Mouse (Mus musculus) mature B cell (primary cell): ENCODE data around the gene Pnpla7.

Experiments
- in situ Hi-C: fragments of 300-500 bp; cut with MboI; formaldehyde crosslinking; loops from 2 replicates; pipeline ENCODE4 v1.14.3; 2019

The Pnpla7 gene

DNA sequence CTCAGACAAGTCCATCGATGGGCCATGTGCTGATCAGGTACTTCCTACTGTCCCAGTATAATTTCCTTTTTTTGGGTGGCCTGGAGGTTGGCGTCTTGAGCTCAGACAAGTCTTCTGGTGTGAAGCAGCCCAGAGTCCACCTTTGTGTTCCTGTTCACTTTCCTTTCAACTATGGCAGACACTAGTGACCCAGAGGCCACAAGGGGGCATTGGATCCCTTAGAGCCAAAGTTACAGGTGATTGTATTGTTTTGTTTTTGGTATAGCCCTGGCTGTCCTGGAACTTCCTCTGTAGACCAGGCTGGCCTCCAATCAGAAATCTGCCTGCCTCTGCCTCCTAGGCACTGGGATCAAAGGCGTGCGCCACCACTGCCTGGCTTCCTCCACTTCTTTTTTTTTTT, 96.6 kb downstream of the Pnpla7 start:
- in situ Hi-C loops = no loop called here

DNA sequence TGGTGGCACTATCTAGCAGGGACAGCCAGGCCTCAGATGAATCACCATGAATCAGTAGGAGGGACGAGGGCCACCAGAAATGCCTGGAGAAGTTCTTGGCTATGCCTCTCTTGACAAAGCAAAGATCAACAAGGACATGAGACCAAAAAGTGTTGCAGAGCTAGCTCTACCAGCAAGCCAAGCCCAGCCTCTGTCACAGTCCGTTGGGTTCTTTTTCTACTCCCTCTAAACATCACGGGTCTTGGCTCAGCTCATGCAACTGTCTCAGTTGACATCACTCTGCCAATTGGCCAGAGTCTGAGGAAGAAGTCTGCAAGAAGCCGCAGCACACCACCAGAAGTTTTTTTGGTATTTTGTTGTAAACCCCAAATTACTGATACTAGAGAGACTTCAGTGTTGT, 99.7 kb downstream of the Pnpla7 start:
- in situ Hi-C loops = no loop called here

DNA sequence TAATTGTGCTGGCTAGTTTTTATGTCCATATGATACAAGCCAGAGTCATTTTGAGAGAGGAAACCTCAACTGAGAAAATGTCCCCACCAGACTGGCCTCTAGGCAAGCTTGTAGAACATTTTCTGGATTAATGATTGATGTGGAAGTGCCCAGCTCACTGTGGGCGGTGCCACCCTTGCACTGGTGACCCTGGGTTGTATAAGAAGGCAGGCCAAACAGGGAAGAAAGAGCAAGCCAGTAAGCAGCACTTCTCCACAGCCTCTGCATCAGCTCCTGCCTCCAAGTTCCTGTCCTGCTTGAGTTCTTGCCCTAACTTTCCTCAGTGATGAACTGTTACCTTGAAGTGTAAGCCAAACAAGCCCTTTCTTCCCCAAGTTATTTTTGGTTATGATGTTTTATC, 103.1 kb downstream of the Pnpla7 start:
- in situ Hi-C loops = no loop called here

DNA sequence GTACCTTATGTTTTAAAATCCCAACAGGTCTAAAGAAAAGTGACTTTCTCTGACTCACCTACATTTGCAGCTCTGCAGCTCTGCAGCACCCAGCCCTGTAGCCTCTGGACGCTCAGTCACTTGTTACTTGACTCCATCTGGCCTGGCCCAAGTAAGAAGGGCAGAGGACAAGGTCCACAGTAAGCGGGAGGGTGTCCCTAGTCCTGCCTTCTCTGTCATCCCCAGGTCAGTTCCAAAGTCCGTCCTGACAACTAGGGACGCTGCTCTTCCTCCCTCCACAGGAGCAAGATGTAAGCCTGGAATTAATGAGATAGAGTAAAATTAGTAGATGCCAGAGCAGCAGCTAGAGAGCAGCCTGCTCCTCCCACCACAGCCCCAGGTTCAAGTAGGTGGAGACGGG, 104.2 kb downstream of the Pnpla7 start, which contains the start of gene Entpd8:
Gene Entpd8 (plus strand): TSS at position 229 of the 400 bp plus-strand sequence.
- in situ Hi-C loops = no loop called here

DNA sequence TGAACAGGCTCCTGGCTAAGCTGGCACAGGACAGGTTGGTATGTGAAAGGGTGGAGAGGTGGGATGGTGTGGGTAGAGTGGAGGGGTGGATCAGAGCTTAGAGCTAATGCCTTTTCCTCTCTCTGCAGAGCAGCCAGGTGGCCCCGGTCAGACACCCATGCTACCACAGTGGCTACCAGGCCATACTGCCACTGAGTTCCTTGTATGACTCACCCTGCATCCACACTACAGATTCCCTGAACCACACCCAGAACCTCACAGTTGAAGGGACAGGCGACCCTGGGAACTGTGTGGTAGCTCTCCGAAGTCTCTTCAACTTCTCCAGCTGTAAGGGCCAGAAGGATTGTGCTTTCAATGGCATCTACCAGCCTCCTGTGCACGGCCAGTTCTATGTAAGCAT, 107.9 kb downstream of the Pnpla7 start:
- in situ Hi-C loops = no loop called here

DNA sequence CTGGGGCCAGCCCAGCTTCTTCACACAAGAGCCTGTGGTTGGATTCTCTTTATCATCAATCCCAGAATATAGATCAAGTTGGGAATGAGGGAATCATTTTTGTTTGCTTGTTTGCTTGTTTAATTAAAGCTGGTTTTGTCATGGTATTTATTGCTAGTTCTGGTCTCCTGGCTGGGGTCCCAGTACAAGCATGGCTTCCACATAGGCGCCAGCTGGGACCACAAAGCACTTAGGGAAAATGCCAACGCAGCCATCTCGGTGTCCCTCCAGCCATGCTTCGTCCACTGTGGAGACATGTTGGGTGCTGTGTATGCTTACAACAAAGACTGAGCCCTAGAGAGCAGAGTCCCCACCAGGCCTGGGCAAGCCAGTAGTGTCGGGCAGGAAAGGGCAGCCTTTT, 109.7 kb downstream of the Pnpla7 start:
- in situ Hi-C loops = no loop called here

DNA sequence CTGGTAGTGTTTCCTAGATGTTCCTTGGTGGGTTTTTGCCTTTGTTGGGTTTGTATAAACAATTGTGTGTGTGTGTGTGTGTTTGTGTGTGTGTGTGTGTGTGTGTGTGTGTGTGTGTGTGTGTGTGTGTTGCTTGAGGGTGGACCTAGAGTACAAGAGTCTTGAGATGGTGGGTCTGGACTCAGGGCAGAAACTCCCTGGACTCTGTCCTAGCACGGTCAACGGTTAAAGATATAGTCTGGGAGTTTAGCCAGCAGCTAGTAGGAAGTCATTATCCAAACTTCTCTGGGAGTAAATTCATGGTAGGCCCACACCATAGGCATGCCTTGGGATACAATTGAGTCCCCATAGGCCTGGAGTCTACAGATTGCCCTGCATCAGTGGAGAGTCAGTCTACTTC, 112.0 kb downstream of the Pnpla7 start:
- in situ Hi-C loops = no loop called here

DNA sequence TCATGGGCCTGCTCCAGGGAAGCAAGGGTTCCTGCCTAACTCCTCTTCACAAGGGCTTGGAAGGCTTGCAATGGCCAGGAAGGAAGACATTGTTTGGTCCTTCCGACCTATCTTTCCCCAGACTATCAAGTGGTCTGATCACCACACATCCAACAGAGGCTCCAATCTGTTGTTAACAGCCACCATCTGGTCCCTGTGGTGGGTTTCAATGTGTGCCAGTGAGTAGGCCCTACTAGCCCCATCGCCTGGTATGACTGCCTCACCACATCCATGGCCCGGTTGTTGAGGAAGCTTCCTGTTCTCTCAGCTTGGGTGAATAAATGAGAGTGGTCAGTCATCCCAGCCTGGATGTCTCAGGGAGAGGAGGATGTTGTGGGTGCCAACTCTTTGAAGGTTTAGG, 112.8 kb downstream of the Pnpla7 start:
- in situ Hi-C loops = no loop called here

DNA sequence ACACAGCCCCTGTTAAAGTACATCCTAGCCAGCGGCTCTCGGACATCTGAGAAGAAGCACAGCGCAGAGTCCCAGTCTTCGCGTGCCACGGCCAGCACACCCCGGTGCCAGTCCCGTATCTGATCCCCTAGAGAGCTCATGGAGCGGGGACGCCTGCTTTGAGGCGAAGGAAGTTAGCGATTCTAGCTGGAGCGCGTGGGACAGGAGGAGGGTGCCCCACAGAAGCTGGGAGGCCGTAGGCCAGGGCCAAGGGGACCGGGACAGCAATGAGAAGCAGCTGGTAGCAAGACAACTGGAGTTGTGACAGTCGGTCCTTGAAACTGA, 118.9 kb downstream of the Pnpla7 start:
- in situ Hi-C loops = no loop called here

DNA sequence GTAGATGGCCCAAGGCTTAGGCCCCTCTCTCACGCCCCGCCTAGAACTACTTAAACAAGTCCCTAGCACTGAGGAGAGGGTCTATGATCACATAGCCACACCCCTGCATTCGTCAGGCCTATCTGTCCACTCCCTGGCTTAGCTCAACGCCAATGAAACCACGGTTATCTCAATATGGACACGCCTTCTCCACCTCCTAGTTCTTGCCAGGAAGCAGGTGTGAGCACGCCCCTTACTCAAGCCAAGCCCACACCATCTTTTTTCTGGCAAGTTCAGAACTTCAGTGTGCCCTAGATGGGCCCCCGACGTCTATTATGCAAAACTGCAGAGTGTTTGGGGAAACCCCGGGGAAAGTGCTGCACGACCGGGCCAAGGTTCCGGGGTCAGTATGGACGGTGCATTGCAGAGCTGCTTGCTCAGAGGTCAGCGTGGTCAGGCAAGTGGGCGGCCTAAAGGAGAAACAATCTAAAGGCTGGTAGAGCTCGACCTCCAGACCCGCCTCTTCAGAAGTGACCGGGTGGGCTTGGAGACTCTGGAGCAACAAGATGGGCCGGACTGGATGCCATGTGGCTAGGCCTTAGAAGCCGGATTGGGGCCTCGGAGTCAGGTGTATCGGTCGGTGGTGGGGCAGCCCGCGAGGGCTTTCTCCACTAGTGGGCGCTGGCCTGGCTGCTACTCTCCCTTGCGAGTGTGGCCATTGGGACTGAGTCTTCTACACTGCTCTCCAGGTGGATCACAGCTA, 119.4 kb downstream of the Pnpla7 start, which contains the start of gene Noxa1:
Gene Noxa1 (minus strand): TSS at position 41 of the 742 bp plus-strand sequence.
- in situ Hi-C loops = no loop called here

DNA sequence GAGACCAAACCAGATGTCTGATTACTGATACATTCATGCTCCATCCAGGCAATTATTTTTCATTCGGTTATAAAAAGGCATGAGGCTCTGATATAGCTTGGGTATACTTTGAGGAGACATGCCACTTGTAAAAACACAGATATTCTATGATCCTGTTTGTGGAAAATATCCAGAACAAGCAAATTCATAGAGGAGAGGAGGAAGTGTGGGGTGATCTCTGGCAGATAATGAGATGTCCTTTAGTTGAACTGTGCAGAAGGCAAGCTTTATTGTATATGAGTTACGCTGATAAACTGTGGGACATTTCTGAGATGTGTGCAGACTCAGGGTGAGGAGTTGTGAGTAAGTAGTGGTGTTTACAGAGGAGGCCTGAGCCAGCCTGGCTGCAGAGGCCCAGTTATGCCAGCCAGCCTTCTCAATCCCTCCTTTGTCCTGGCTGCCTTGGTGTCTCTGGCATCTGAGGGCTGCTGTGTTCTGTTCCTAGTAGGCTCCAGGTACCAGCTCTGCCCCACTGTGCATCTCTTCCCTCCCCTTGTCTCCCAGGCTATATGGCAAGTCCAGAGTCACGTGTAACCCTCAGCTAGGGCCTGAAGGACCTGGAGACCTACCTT, 122.3 kb downstream of the Pnpla7 start:
- in situ Hi-C loops = no loop called here

DNA sequence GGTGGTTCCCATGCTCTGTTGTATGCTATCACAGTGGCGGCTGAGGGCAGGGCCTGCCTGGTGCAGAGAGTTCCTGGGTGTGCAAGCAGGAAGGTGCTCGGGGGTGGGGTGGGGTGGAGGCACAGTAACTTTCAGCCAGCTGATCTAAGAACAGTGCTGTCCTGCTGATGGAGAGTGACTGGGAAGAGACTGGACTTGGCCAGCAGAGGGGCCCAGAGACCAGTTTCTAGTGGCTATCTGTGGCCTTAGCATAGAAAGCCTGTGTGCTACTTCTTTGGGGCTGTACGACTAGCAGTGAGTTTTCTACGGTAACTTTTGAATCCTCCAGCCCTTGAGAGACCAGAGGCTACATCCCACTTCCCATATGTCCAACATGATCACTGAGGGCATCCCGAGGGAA, 123.1 kb downstream of the Pnpla7 start:
- in situ Hi-C loops = no loop called here

DNA sequence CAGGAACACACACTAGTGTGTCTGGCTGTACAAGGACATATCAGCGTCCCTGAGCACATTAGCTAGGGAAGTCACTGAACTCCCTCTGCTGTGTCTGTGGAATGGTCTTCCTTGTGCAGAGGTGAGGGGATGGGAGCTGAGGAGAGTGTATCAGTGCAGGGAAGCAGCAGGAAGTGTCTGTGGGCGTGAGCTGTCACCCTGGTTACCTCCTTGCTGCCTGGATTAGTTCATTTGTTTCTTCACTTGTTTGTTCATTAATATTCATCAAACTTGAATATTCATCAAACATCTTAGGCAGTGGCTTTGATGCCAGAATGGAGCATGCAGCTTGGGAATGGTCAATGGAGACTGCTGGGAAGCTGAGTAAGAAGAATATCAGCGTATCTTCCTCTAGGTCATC, 123.9 kb downstream of the Pnpla7 start:
- in situ Hi-C loops = no loop called here
